Mouse (Mus musculus) brain, embryonic 14.5 days (tissue): Measurements from ENCODE around the gene Elmsan1.

Experiments used
- CTCF ChIP-seq: fragments of 200-500 bp; IDR thresholded peaks from 2 replicates; pipeline ENCODE4 v1.5.1; 2012; ENCODE audit warnings: inconsistent platforms, mild to moderate bottlenecking, moderate library complexity, borderline replicate concordance; ENCODE audit not compliant: insufficient read depth, insufficient read length; ENCODE audit errors: extremely low read depth
- POLR2A ChIP-seq: fragments of 200-500 bp; IDR thresholded peaks from 2 replicates; pipeline ENCODE4 v1.6.1; 2012; ENCODE audit warnings: mild to moderate bottlenecking, inconsistent platforms, borderline replicate concordance; ENCODE audit not compliant: poor library complexity, insufficient read depth, insufficient read length, severe bottlenecking; ENCODE audit errors: extremely low read depth

DNA sequence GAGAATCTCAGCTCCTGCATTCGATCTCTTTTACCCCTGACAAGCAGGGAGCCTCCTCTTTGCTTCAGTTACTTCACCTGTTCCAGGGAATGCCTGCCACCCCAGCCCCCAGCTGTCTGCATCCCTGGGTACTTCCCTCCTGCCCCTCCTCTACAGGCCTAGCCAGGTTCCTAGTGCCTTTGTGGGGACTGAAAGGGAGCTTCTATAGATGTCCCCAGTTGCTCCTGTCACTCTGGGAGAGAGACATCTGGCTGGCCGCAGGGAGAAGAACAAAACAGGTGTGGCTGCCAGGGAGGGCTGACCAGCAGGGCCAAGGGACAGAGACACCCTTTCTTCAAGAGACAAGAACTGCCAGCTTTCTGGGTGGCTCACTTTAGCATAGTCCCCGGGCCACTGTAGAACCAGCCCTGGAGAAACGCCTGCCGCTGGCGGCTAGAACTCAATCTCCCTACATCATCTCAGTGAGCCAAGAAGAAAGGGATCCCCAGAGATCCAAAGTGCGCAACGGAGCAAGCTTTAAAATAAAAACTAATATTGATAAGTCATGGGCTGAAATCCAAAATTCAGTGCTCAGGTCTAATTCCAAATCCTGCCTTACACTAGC, 20.5 kb downstream of the Elmsan1 start:
- TF ChIP-seq POLR2A (no peak), CTCF (no peak)
